8 mouse cellular contexts compared by ENCODE assay signal in the genomic region with DNA sequence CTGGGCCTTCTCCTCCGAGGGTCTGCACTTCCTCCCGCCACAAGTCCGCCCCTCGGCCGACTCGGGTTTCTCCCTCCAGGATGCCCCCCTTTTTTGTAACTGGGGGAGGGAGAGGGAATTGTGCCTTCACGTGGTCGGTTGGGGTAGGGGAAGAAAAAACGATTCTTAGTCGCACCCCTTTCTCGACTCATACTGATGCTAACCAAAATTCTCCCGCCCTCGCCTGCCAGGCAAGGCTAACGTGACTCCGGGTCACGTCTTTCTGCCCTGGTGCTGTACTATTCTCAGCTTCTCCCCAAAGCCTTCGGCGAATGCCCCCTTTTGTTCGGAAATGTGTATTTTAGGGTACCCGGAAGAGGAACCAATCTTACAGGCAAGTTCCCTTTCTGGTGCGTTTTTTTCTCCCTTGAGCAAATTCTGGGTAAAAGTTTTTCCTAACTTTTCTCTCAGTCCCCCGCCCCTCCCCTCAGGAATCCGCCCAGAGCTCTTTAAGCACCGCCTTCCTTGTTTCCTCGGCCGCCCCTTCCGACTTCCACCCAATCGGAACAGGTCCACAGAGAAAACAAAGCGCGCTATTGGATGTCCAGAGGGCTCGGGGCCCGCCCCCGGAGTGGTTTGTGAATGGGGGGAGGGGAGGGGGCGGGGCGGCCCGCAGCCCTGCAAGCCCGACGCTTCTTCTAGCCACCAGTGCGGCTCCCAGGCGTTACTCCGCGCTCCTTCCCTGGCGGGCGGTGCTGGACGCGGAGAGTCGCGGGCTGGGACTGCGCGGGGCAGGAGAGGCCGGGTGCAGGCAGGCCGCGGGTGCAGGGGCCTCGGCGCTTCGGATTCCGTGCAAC. TPM values are rescaled to one million over a fixed set of nuclear protein-coding genes. Genes with fewer than 3 reads are reported as not detected.
DNase-seq lines count a peak whose midpoint lies in the region; ATAC-seq lines count a peak whose summit lies in the region.

No protein-coding gene starts in this region.

- ATAC-seq in erythroid progenitor cell, adult 5-6 weeks (replicated peaks; ENCODE audit: low FRiP score, poor library complexity, severe bottlenecking), result peak; percentile 88
- ATAC-seq in heart, embryonic 14.5 days (ENCODE audit: insufficient number of reproducible peaks, insufficient read depth, low FRiP score, low read depth), result peak; percentile 98
- ATAC-seq in liver, embryonic 13.5 days (ENCODE audit: low read depth), result peak; percentile 93
- ATAC-seq in stomach, embryonic 16.5 days (ENCODE audit: insufficient read depth, low FRiP score), result peak; percentile 95

- no peaks in the 10 kb centered on the region for H3K36me3 ChIP-seq in heart, embryonic 14.5 days (ENCODE audit: control insufficient read depth, insufficient read depth, low read length)
- H3K36me3 ChIP-seq in liver, embryonic 13.5 days, result peaks cover 6% of the 10 kb centered on the region; the same call in 1 of the 2 replicates
- H3K36me3 ChIP-seq in stomach, embryonic 16.5 days (ENCODE audit: control insufficient read depth, insufficient read depth, low read length), result no peaks in the 10 kb centered on the region

- peak overlapping the region; percentile 67 for H3K4me3 ChIP-seq in heart, embryonic 14.5 days (ENCODE audit: control insufficient read depth in 1 of 2, insufficient read depth in 1 of 2, low read depth in 1 of 2, low read length in 2 of 2)
- peak overlapping the region; percentile 71 for H3K4me3 ChIP-seq in liver, embryonic 13.5 days (replicated peaks)
- H3K4me3 ChIP-seq in stomach, embryonic 16.5 days (replicated peaks; ENCODE audit: low read length), result peak overlapping the region; percentile 73

- H3K27me3 ChIP-seq in heart, embryonic 14.5 days (ENCODE audit: control insufficient read depth, insufficient read depth, low read length), result peaks cover 20% of the 10 kb centered on the region
- H3K27me3 ChIP-seq in liver, embryonic 13.5 days, result peaks cover 26% of the 10 kb centered on the region
- H3K27me3 ChIP-seq in stomach, embryonic 16.5 days (ENCODE audit: control insufficient read depth, insufficient read depth, low read length), result no peaks in the 10 kb centered on the region

- H3K9ac ChIP-seq in heart, embryonic 14.5 days (ENCODE audit: low read length), result peak overlapping the region; percentile 76
- peak overlapping the region; percentile 78 for H3K9ac ChIP-seq in liver, embryonic 13.5 days
- peak overlapping the region; percentile 90 for H3K9ac ChIP-seq in stomach, embryonic 16.5 days (ENCODE audit: low read length)

- peak overlapping the region; percentile 69 to 82 for H3K27ac ChIP-seq in heart, embryonic 14.5 days (replicated peaks in 1 of 2; ENCODE audit: control insufficient read depth in 1 of 2, insufficient read depth in 1 of 2, low read depth in 2 of 2, low read length in 2 of 2)
- peak overlapping the region; percentile 74 for H3K27ac ChIP-seq in liver, embryonic 13.5 days
- peak overlapping the region; percentile 99 for H3K27ac ChIP-seq in stomach, embryonic 16.5 days (ENCODE audit: low read length)

- peaks cover 12 to 16% of the 10 kb centered on the region in 2 experiments for H3K4me1 ChIP-seq in heart, embryonic 14.5 days (ENCODE audit: control insufficient read depth in 2 of 2, insufficient read depth in 2 of 2, low read length in 2 of 2)
- peaks cover 57% of the 10 kb centered on the region for H3K4me1 ChIP-seq in liver, embryonic 13.5 days (replicated peaks)
- peaks cover 27% of the 10 kb centered on the region for H3K4me1 ChIP-seq in stomach, embryonic 16.5 days (ENCODE audit: control insufficient read depth, insufficient read depth, low read length)

- WGBS in heart, embryonic 14.5 days, result under 1% methylated on average over 57 of the region's 57 CpGs
- under 1% methylated on average over 57 of the region's 57 CpGs for WGBS in liver, embryonic 13.5 days (ENCODE audit: insufficient replicate concordance)
- WGBS in stomach, embryonic 16.5 days, result under 1% methylated on average over 57 of the region's 57 CpGs

- H3K9me3 ChIP-seq in heart, embryonic 14.5 days (ENCODE audit: control insufficient read depth, low read length), result no peaks in the 10 kb centered on the region
- no peaks in the 10 kb centered on the region for H3K9me3 ChIP-seq in liver, embryonic 13.5 days (replicated peaks)
- H3K9me3 ChIP-seq in stomach, embryonic 16.5 days (replicated peaks; ENCODE audit: control insufficient read depth, low read length), result no peaks in the 10 kb centered on the region

- H3K4me2 ChIP-seq in heart, embryonic 14.5 days (ENCODE audit: low read length), result peak overlapping the region; percentile 90
- H3K4me2 ChIP-seq in liver, embryonic 13.5 days, result peak overlapping the region; percentile 98
- peak overlapping the region; percentile 99 for H3K4me2 ChIP-seq in stomach, embryonic 16.5 days (ENCODE audit: low read depth, low read length)

- DNase-seq in CD4-positive helper T cell, adult 2 months (ENCODE audit: low read depth, low spot score), result peak; percentile 93
- peak; percentile 90 for DNase-seq in brain, embryonic 18.5 days (ENCODE audit: low read depth, low spot score)
- DNase-seq in kidney, postnatal 14 days, result peak; percentile 97
- peak; percentile 87 for DNase-seq in liver, embryonic 13.5 days
- DNase-seq in neural tube, embryonic 10.5 days (ENCODE audit: extremely low spot score, low spot score), result peak; percentile 93

RNA-seq across cellular contexts. Expression of gene Fzd7, which starts 0.6 kb away (rescaled TPM):
- 1.1 and 5.4 TPM in 2 replicates for total RNA-seq in erythroid progenitor cell, adult 5-6 weeks (2015; ENCODE audit: low replicate concordance)
- total RNA-seq in erythroid progenitor cell, adult 5-6 weeks (2017; ENCODE audit: low replicate concordance), result 0.45 and 0.77 TPM in 2 replicates
- polyA plus RNA-seq in heart, embryonic 14.5 days (2014; fragmentation: Nextera tagmentation; extraction: Ambion mirVana), result 1.8 and 5.4 TPM in 2 replicates
- 1.4 and 2.0 TPM in 2 replicates for polyA plus RNA-seq in liver, embryonic 13.5 days (2015; fragmentation: Nextera tagmentation; extraction: Ambion mirVana)
- polyA plus RNA-seq in stomach, embryonic 16.5 days (2015; fragmentation: Nextera tagmentation; extraction: Ambion mirVana), result 5.3 and 5.8 TPM in 2 replicates

RNA-seq across cellular contexts. Expression of gene Gm973, which starts 34.4 kb away (rescaled TPM):
- not detected in 2 replicates for total RNA-seq in erythroid progenitor cell, adult 5-6 weeks (2015; ENCODE audit: low replicate concordance)
- 1.9 TPM in 1 of 2 replicates, not detected in the other for total RNA-seq in erythroid progenitor cell, adult 5-6 weeks (2017; ENCODE audit: low replicate concordance)
- polyA plus RNA-seq in heart, embryonic 14.5 days (2014; fragmentation: Nextera tagmentation; extraction: Ambion mirVana), result not detected in 2 replicates
- polyA plus RNA-seq in liver, embryonic 13.5 days (2015; fragmentation: Nextera tagmentation; extraction: Ambion mirVana), result 0.12 and 0.44 TPM in 2 replicates
- polyA plus RNA-seq in stomach, embryonic 16.5 days (2015; fragmentation: Nextera tagmentation; extraction: Ambion mirVana), result 0.34 and 0.35 TPM in 2 replicates

Comparison
In these comparisons a context has a peak if more than half of its experiments do, and no peak if none do; other contexts are left out.
1. Peak in every context shown above with its lines: DNase-seq, ATAC-seq, H3K4me3 ChIP-seq and H3K27ac ChIP-seq.